Mouse (Mus musculus) Patski (cell line): ENCODE results near the gene Kcnd2. TPM values are rescaled to one million over a fixed set of nuclear protein-coding genes. Genes with fewer than 3 reads are reported as not detected.
A peak's percentile ranks its signal among the peaks of the same experiment; 100 is the strongest.

Source experiments
- ATAC-seq: fragments of 100-300 bp; one replicate; pipeline ENCODE4 v1.8.0; 2021
- CTCF ChIA-PET: fragments of 350-600 bp; sonication (Branson Sonifier 250); formaldehyde crosslinking; loops from one replicate; lab custom pipeline; 2022; ENCODE audit warnings: inconsistent platforms; lab: Charles Lee
- POLR2A ChIA-PET: fragments of 350-600 bp; sonication (Branson Sonifier 250); formaldehyde crosslinking; loops from one replicate; lab custom pipeline; 2022; ENCODE audit warnings: antibody characterized with exemption, inconsistent platforms; lab: Charles Lee
- DNase-seq: peaks from one replicate; pipeline ENCODE4 v3.0.0-alpha.2; 2011; ENCODE audit warnings: low read depth, low spot score
- H3K27me3 ChIP-seq: fragments of 371-371 bp; one replicate; pipeline ENCODE4 v1.5.1; 2021
- CTCF ChIP-seq: fragments of 100-300 bp; IDR thresholded peaks from one replicate; pipeline ENCODE4 v1.5.1; 2021
- in situ Hi-C: fragments of 300-500 bp; cut with MboI; formaldehyde crosslinking; loops from 3 replicates; pipeline ENCODE4 v1.11.1; 2018; ENCODE audit warnings: low pct_unique_long_range_greater_than_20kb, mixed read lengths
- polyA plus RNA-seq: library from polyadenylated mRNA; unstranded; gene quantifications from one replicate; pipeline ENCODE4 v1.2.3, GENCODE M21; 2021

Kcnd2 gene
- polyA plus RNA-seq, 1 experiment from 2014 or later, result not detected

GRCm38 (mm10) chr6:21684252-21684651 lies 468.9 kb downstream of the Kcnd2 start:
- ATAC-seq (no peak), DNase-seq (no peak)
- H3K27me3 ChIP-seq, result peaks cover 56% of the 10 kb centered on the region
- CTCF ChIA-PET, result no interaction called here
- POLR2A ChIA-PET, result no interaction called here
- in situ Hi-C loops, result no loop called here
- TF ChIP-seq CTCF, result no peak

GRCm38 (mm10) chr6:21686388-21686787 lies 471.1 kb downstream of the Kcnd2 start:
- ChIA-PET CTCF (no interaction called here), POLR2A (no interaction called here)
- TF ChIP-seq CTCF, result no peak
- DNase-seq, result no peak
- no peak for ATAC-seq
- peaks cover 42% of the 10 kb centered on the region for H3K27me3 ChIP-seq
- in situ Hi-C loops, result no loop called here

- in situ Hi-C loops, result no loop called here
- ATAC-seq, result no peak
Measured at GRCm38 (mm10) chr6:21692861-21693350, 477.6 kb downstream of the Kcnd2 start.

GRCm38 (mm10) chr6:21697641-21698040 lies 482.3 kb downstream of the Kcnd2 start:
- in situ Hi-C loops, result no loop called here
- no peak for DNase-seq
- no peak for TF ChIP-seq CTCF
- no peak for ATAC-seq
- ChIA-PET POLR2A (no interaction called here), CTCF (interaction anchor here (2.7 kb wide), 1 partner anchor 11 kb away, joined by 9 read pairs; no protein-coding TSS in a partner anchor)
- H3K27me3 ChIP-seq, result peaks cover 53% of the 10 kb centered on the region

More at GRCm38 (mm10) chr6:21692861-21693350, 477.6 kb downstream of the Kcnd2 start:
- TF ChIP-seq CTCF, result no peak
- DNase-seq, result no peak
- H3K27me3 ChIP-seq, result peaks cover 24% of the 10 kb centered on the region
- CTCF ChIA-PET, result no interaction called here
- POLR2A ChIA-PET, result no interaction called here

- peaks cover 53% of the 10 kb centered on the region for H3K27me3 ChIP-seq
- in situ Hi-C loops, result no loop called here
- CTCF ChIA-PET, result no interaction called here
- no peak for TF ChIP-seq CTCF
- no peak for DNase-seq
- POLR2A ChIA-PET, result no interaction called here
- ATAC-seq, result no peak
Measured at GRCm38 (mm10) chr6:21701131-21701530, 485.8 kb downstream of the Kcnd2 start.

- in situ Hi-C loops, result no loop called here
- peaks cover 30% of the 10 kb centered on the region for H3K27me3 ChIP-seq
- peak; percentile 58 for TF ChIP-seq CTCF
- POLR2A ChIA-PET, result no interaction called here
- CTCF ChIA-PET, result interaction anchor here (0.7 to 1.9 kb wide), 4 partner anchors 11 to 17 kb away, joined by 3 to 9 read pairs (median 4); no protein-coding TSS in a partner anchor
- ATAC-seq (no peak), DNase-seq (no peak)
Measured at GRCm38 (mm10) chr6:21709228-21709627, 493.9 kb downstream of the Kcnd2 start.

GRCm38 (mm10) chr6:21719121-21719520 lies 503.8 kb downstream of the Kcnd2 start:
- ChIA-PET POLR2A (no interaction called here), CTCF (no interaction called here)
- ATAC-seq, result no peak
- in situ Hi-C loops, result no loop called here
- H3K27me3 ChIP-seq, result peaks cover 35% of the 10 kb centered on the region
- DNase-seq, result no peak
- TF ChIP-seq CTCF, result no peak

- POLR2A ChIA-PET, result no interaction called here
- in situ Hi-C loops, result no loop called here
- CTCF ChIA-PET, result interaction anchor here (1.0 kb wide), 1 partner anchor 13 kb away, joined by 3 read pairs; no protein-coding TSS in a partner anchor
- peaks cover 35% of the 10 kb centered on the region for H3K27me3 ChIP-seq
- no peak for TF ChIP-seq CTCF
- DNase-seq, result no peak
- ATAC-seq, result no peak
Measured at GRCm38 (mm10) chr6:21722238-21722637, 506.9 kb downstream of the Kcnd2 start.

- TF ChIP-seq CTCF, result no peak
- CTCF ChIA-PET, result no interaction called here
- no peak for DNase-seq
- POLR2A ChIA-PET, result no interaction called here
- no peak for ATAC-seq
- in situ Hi-C loops, result no loop called here
- H3K27me3 ChIP-seq, result peaks cover 28% of the 10 kb centered on the region
Measured at GRCm38 (mm10) chr6:21740606-21741005, 525.3 kb downstream of the Kcnd2 start.

- ChIA-PET POLR2A (no interaction called here), CTCF (no interaction called here)
- DNase-seq (no peak), ATAC-seq (no peak)
- in situ Hi-C loops, result no loop called here
- H3K27me3 ChIP-seq, result peaks cover 11% of the 10 kb centered on the region
- no peak for TF ChIP-seq CTCF
Measured at GRCm38 (mm10) chr6:21744615-21745266, 529.4 kb downstream of the Kcnd2 start.

- DNase-seq (no peak), ATAC-seq (no peak)
- POLR2A ChIA-PET, result no interaction called here
- CTCF ChIA-PET, result interaction anchor here (1.2 kb wide), 1 partner anchor 14 kb away, joined by 3 read pairs; no protein-coding TSS in a partner anchor
- TF ChIP-seq CTCF, result no peak
- peaks cover 3% of the 10 kb centered on the region for H3K27me3 ChIP-seq
- in situ Hi-C loops, result no loop called here
Measured at GRCm38 (mm10) chr6:21747536-21747935, 532.2 kb downstream of the Kcnd2 start.
